Mouse (Mus musculus): ENCODE data around the gene Utp14a.

The Utp14a gene

GRCm38 (mm10) chrX:48314530-48315079 is 57.9 kb downstream of the Utp14a start:
- DNase-seq: peak; percentile 87

DNA sequence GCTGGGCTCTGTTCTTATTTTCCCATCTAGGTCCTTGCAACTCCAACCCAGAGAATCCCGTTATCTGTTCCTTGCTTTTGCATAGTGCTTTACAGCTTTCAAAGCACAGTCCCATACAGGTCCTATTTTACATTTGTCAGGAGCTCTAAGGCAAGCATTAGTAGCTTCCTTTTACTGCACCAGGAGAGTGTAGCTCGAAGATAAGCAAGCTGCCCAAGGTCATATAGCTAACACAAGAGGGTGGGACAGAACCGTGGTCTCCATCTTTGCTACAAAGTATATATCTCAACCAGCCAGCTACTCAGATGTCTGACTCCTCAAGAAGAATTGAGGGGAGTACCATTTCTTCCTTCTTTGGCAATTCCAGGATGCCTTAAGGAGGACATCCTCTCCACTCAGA is 60.8 kb downstream of the Utp14a start:
- no peak for DNase-seq

DNA sequence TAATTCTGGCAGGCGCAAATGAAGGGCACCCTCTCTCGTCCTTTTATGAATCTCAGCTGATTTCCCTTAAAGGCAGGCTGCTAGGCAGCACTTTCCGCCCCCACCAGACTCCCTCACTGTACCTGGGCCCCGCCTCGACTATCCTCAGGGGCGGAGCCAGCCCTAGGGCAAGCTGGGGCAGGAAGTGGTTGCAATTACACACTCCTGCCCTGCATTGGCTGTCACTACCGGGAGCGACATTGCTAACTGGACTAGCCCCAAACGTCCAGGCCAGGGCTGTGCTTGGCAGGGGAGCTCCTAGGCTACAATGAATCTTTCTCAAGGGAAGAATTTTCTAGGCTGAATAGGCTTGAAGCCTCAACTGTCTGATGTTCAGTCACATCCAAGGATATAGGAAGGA is 61.5 kb downstream of the Utp14a start:
- peak; percentile 30 for DNase-seq
